Mouse (Mus musculus) limb, embryonic 12.5 days (tissue): ENCODE measurements around the gene Gsto2. TPM values are rescaled to one million over a fixed set of nuclear protein-coding genes. Genes with fewer than 3 reads are reported as not detected.
"Not testable (repeated sequence)": the region's sequence is repeated elsewhere in the genome, so short reads cannot be mapped to it uniquely, and the experiment has no call there.

Source experiments
- ATAC-seq: fragments of 200-750 bp; cut with Nextera tagmentation; 2 replicates; pipeline ENCODE4 v1.8.0; 2017; ENCODE audit warnings: low read depth, moderate TSS enrichment; ENCODE audit not compliant: insufficient number of reproducible peaks, insufficient read depth, low FRiP score, low TSS enrichment
- H3K27ac ChIP-seq: fragments of 300-500 bp; sonication (generic); 2 replicates; pipeline ENCODE4 v1.5.1; 2016; ENCODE audit warnings: mild to moderate bottlenecking, moderate library complexity
- H3K27me3 ChIP-seq: fragments of 300-500 bp; sonication (generic); 2 replicates; pipeline ENCODE4 v1.6.1; 2016; ENCODE audit warnings: mild to moderate bottlenecking, moderate library complexity
- H3K36me3 ChIP-seq: fragments of 300-500 bp; sonication (generic); 2 replicates; pipeline ENCODE4 v1.6.1; 2016; ENCODE audit warnings: mild to moderate bottlenecking, moderate library complexity
- H3K4me1 ChIP-seq: fragments of 300-500 bp; sonication (generic); replicated peaks from 2 replicates; pipeline ENCODE4 v1.6.1; 2016
- H3K4me2 ChIP-seq: fragments of 300-500 bp; sonication (generic); 2 replicates; pipeline ENCODE4 v1.6.1; 2016; ENCODE audit warnings: mild to moderate bottlenecking, moderate library complexity
- H3K4me3 ChIP-seq: fragments of 300-500 bp; sonication (generic); replicated peaks from 2 replicates; pipeline ENCODE4 v1.5.1; 2016; ENCODE audit warnings: mild to moderate bottlenecking
- H3K9ac ChIP-seq: fragments of 300-500 bp; sonication (generic); replicated peaks from 2 replicates; pipeline ENCODE4 v1.6.1; 2016; ENCODE audit warnings: mild to moderate bottlenecking, moderate library complexity
- H3K9me3 ChIP-seq: fragments of 300-500 bp; sonication (generic); 2 replicates; pipeline ENCODE4 v1.6.1; 2016; ENCODE audit warnings: mild to moderate bottlenecking, moderate library complexity
- WGBS: fragments of 180-500 bp; shearing (Covaris S2); methylation state at CpG from one replicate; pipeline ENCODE4 v1.1.7; 2016; 5-methylcytosine and 5-hydroxymethylcytosine counted together
- polyA plus RNA-seq: library from polyadenylated mRNA; unstranded; fragments of >200 nt; fragmentation: Nextera tagmentation; extraction: Ambion mirVana; gene quantifications from 2 replicates; pipeline ENCODE4 v1.2.1, GENCODE M21; 2016

Gsto2 gene
- polyA plus RNA-seq, 1 experiment from 2014 or later: 0.59 TPM

DNA sequence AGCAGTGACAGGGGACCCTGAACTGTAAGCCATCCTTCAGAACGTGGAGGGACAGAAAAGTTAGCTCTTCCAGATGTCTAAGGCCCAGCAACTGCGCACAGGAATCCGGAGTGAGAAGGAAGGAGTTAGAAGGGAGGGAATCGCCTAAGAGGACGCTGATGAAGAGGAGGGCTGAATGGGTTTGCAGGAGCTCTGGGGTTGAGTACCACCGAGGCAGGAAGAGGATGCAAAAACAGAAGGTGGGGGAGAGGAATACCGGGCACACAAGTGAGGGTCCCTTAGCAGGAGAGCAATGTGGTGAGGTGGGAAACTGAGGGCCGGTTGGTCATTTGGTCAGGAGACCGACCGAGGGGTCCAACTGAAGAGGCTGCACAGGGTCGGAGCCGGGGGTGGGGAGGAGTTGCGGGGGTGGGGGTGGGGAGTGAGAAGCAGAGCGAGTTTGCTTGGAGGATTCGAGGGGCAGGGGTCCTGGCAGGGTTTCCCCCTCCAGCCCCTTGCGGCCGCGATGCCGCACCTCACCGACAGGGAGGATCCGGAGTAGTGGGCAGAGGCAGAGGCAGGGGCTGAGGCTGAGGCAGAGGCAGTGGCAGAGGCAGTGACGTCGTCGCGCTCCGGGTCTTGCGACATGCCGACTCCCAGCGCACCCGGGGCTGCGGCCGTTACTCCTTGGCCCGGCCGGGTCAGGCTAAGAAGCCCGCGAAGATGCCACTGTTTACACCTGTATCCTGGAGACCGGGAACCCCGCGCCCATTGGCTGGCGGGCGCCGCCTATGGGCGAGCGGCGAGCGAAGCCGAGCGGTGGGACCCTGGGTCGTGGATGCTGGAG lies 28.4 kb upstream of the Gsto2 start:
- peaks cover 14% of the 10 kb centered on the region for H3K27me3 ChIP-seq
- peaks cover 10% of the 10 kb centered on the region for H3K4me1 ChIP-seq
- peak overlapping the region; percentile 53 for H3K4me3 ChIP-seq
- peak overlapping the region; percentile 58 for H3K9ac ChIP-seq
- H3K4me2 ChIP-seq: peak overlapping the region; percentile 84
- no peaks in the 10 kb centered on the region for H3K36me3 ChIP-seq
- H3K27ac ChIP-seq: no peak overlapping the region
- ATAC-seq: peak; percentile 92
- no peaks in the 10 kb centered on the region for H3K9me3 ChIP-seq
- WGBS: 2% methylated on average over 49 of the region's 49 CpGs

DNA sequence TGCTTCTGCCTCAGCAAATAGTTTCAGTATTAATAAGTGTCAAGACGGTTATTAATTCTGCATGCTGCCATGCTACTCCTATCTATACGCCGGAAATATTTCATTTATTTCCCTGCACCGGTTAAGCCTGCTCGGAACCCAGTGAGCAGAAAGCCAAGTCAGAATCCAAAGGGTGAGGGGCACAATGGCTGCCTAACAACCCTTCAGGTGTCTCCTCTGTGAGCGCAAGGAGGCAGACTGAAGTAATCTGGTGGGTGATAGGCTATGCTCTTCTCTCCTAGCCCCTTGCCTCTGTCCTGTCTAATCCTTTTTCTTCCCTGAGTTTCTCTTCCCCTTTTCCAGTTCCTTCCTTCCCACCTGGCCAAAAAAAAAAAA lies 27.8 kb upstream of the Gsto2 start:
- Histone ChIP-seq H3K4me3 (peak overlapping the region; percentile 53), H3K27ac (no peak overlapping the region), H3K4me1 (peaks cover 10% of the 10 kb centered on the region), H3K4me2 (peak overlapping the region; percentile 84), H3K36me3 (no peaks in the 10 kb centered on the region), H3K9ac (peak overlapping the region; percentile 58), H3K27me3 (peaks cover 14% of the 10 kb centered on the region), H3K9me3 (no peaks in the 10 kb centered on the region)
- WGBS: under 1% methylated on average over 6 of the region's 6 CpGs
- ATAC-seq: peak; percentile 61

DNA sequence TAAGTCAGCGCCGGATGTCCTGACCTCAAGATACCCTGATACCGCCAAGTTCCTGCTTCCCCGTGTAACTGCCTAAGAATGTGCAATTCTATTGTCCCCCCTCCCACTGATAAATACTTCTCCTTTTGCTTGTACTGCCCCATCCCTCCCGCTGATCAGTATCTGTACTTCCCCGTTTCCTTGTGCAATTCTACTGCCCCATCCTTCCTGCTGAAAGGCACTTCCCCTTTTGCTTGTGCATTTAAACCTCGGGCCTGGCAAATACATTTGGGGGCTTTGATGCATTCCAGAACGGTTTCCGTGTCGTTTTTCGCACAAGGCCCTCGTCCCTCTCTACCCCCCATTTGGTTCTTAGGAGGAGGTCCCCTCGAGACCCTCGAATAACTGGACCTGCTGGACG lies 24.1 kb upstream of the Gsto2 start:
- not testable (repeated sequence) for H3K27me3 ChIP-seq, H3K4me2 ChIP-seq, H3K4me3 ChIP-seq, ATAC-seq, H3K36me3 ChIP-seq, H3K4me1 ChIP-seq, H3K9ac ChIP-seq, H3K9me3 ChIP-seq, H3K27ac ChIP-seq
- 85% methylated on average over 15 of the region's 15 CpGs for WGBS

DNA sequence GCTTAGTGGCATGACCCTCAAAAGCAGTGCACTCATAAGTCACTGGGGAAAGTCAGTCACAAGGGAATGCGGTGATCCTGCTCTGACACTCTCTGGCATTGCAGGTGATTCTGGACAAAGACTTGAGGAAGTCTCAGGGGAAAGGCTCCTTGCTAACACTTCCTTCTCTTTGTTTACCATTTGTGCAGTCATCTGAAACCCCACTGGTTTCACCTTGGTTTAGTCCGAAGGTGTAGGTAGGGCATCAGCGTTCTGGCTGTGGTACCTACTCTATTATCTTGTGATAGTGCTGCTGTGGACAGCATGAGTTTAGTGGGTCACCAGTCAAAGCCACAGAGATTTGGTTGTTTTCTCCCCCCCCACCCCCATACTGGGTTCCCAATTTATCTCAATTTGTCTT lies 15.6 kb upstream of the Gsto2 start:
- ATAC-seq: no peak
- no peak overlapping the region for H3K4me2 ChIP-seq
- H3K27me3 ChIP-seq: no peaks in the 10 kb centered on the region
- no peak overlapping the region for H3K9ac ChIP-seq
- H3K4me3 ChIP-seq: no peak overlapping the region
- H3K27ac ChIP-seq: no peak overlapping the region
- no peaks in the 10 kb centered on the region for H3K9me3 ChIP-seq
- H3K36me3 ChIP-seq: no peaks in the 10 kb centered on the region
- 93% methylated on average over 3 of the region's 3 CpGs for WGBS
- H3K4me1 ChIP-seq: peaks cover 8% of the 10 kb centered on the region

DNA sequence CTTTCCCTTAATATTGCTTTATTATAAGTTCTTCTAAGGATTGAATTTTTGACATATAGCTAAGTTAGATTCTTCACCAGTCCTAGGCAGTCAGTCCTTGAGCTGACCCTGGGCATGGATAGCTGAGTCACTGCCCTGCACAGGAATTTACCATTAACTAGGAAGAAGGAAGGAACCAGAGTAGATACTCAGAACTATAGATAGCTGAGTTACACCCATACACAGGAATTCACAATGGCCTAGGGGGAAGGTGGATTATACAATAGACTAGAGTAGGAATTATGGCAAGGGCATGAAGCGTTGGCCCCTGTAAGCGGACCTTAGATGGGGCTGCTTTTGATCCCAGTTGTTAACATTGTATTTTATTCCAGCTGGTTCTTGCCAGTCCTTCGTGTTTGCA lies 13.2 kb upstream of the Gsto2 start:
- not testable (repeated sequence) for H3K4me2 ChIP-seq, H3K4me3 ChIP-seq, H3K36me3 ChIP-seq, H3K27ac ChIP-seq, H3K9ac ChIP-seq, ATAC-seq, H3K9me3 ChIP-seq, H3K27me3 ChIP-seq
- peaks cover 15% of the 10 kb centered on the region for H3K4me1 ChIP-seq
- 87% methylated on average over 3 of the region's 3 CpGs for WGBS

GRCm38 (mm10) chr19:47853053-47853452 lies 12.3 kb upstream of the Gsto2 start:
- H3K4me3 ChIP-seq: no peak overlapping the region
- H3K36me3 ChIP-seq: peaks cover 6% of the 10 kb centered on the region; the same call in 1 of the 2 replicates
- H3K9me3 ChIP-seq: no peaks in the 10 kb centered on the region
- no peaks in the 10 kb centered on the region for H3K27me3 ChIP-seq
- ATAC-seq: no peak
- no peak overlapping the region for H3K27ac ChIP-seq
- peaks cover 15% of the 10 kb centered on the region for H3K4me1 ChIP-seq
- 77% methylated on average over 3 of the region's 3 CpGs for WGBS
- no peak overlapping the region for H3K4me2 ChIP-seq
- H3K9ac ChIP-seq: no peak overlapping the region

GRCm38 (mm10) chr19:47853951-47854795 lies 11.2 kb upstream of the Gsto2 start:
- H3K9me3 ChIP-seq: no peaks in the 10 kb centered on the region
- peaks cover 17% of the 10 kb centered on the region for H3K36me3 ChIP-seq
- peak overlapping the region; percentile 89 for H3K4me2 ChIP-seq
- H3K4me3 ChIP-seq: peak overlapping the region; percentile 71
- WGBS: 5% methylated on average over 13 of the region's 13 CpGs
- H3K4me1 ChIP-seq: peaks cover 15% of the 10 kb centered on the region
- H3K9ac ChIP-seq: peak overlapping the region; percentile 76
- peak; percentile 88 for ATAC-seq
- H3K27me3 ChIP-seq: no peaks in the 10 kb centered on the region
- H3K27ac ChIP-seq: peak overlapping the region; percentile 95

GRCm38 (mm10) chr19:47854796-47855783 lies 10.2 kb upstream of the Gsto2 start, which contains the start of gene Gsto1:
Gene Gsto1, plus strand, starts transcription at chr19:47854970.
- peaks cover 26% of the 10 kb centered on the region for H3K36me3 ChIP-seq
- peak within 1 kb of the TSS; percentile 89 for H3K4me2 ChIP-seq
- peak within 1 kb of the TSS; percentile 71 for H3K4me3 ChIP-seq
- H3K27me3 ChIP-seq: no peaks in the 10 kb centered on the region
- no peaks in the 10 kb centered on the region for H3K9me3 ChIP-seq
- H3K27ac ChIP-seq: peak within 1 kb of the TSS; percentile 95
- peak; percentile 94 for ATAC-seq
- WGBS: under 1% methylated on average over 59 of the region's 60 CpGs
- peak within 1 kb of the TSS; percentile 76 for H3K9ac ChIP-seq
- H3K4me1 ChIP-seq: peaks cover 15% of the 10 kb centered on the region

DNA sequence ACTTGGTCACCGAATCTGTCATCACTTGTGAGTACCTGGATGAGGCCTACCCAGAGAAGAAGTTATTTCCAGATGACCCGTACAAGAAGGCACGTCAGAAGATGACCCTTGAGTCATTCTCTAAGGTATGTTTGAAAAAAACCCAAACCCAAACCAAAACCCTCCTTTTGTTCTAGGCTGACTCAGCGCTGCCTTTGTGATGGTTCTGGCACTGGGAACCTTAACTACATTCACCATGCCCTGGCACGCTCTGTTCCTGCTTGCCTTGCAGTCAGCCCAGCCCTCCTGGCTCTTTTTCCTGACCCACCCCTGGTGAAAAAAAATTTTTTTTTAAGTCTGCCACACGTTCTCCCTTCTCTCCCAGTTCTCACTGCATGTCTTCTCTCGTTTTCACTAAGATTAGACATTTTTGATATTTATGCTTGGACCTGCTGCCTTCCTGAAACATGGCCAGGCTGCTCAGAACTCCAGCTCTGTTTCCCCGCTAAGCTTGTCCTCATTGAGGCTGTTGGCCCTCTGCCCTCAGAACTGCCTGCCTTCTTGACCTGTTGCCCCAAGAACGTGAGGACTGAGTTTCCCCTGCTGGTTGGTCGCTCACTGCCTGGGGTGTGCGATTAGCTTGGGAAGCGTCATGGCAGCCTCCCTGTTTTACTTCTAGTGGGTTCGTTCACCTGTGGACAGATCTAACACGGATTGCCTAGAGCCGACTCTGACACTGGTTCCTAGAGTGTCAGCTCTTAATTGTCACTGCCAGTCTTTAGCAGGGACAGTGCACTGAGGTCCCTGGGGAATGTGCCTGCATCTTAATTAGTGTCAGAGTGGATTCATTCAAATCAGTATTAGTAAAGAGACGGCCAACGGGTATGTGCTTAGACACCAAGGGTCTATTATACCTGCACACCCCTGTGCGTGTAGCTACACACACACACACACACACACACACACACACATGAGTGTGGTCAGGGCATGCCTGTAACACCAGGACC lies 7.1 kb upstream of the Gsto2 start:
- Histone ChIP-seq H3K4me1 (peaks cover 15% of the 10 kb centered on the region), H3K27ac (no peak overlapping the region), H3K4me2 (no peak overlapping the region), H3K4me3 (no peak overlapping the region), H3K9ac (no peak overlapping the region), H3K36me3 (peaks cover 50% of the 10 kb centered on the region), H3K9me3 (no peaks in the 10 kb centered on the region), H3K27me3 (no peaks in the 10 kb centered on the region)
- WGBS: 88% methylated on average over 18 of the region's 18 CpGs
- ATAC-seq: no peak

DNA sequence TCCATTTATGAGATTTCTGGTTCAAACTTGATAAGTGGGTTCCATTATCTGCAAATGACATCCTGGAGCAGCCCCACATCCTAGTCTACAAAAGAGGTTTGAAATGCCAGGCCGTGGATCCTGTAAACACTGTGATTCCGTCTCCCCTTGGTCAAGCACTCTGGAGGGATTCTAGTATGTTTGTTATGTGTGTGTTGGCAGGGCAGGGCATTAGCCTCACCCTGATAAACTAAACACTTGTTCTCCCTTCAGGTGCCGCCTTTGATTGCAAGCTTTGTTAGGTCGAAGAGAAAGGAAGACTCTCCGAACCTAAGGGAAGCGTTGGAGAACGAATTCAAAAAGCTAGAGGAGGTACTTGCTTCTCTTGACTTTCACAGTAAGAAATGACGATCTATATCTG lies 6.2 kb upstream of the Gsto2 start:
- H3K36me3 ChIP-seq: peaks cover 59% of the 10 kb centered on the region
- no peak overlapping the region for H3K4me3 ChIP-seq
- H3K4me2 ChIP-seq: no peak overlapping the region
- H3K9ac ChIP-seq: no peak overlapping the region
- no peaks in the 10 kb centered on the region for H3K27me3 ChIP-seq
- peaks cover 8% of the 10 kb centered on the region for H3K4me1 ChIP-seq
- no peak overlapping the region for H3K27ac ChIP-seq
- ATAC-seq: no peak
- no peaks in the 10 kb centered on the region for H3K9me3 ChIP-seq
- WGBS: 93% methylated on average over 8 of the region's 8 CpGs
